Mouse (Mus musculus): ENCODE data around the gene Hnrnpa1. TPM values are rescaled to one million over a fixed set of nuclear protein-coding genes. Genes with fewer than 3 reads are reported as not detected.

The Hnrnpa1 gene
- polyA plus RNA-seq, 1 experiment from 2014 or later, result 591 TPM

MicroRNAs encoded within 50 kb of the gene (microRNA counts, 519-probe panel; counts per million panel counts)
- microRNA mmu-miR-148b, result 5,542 counts per million, percentile 89 among the panel's probes with 10 or more counts

Small RNA genes within 50 kb of the gene (microRNA-seq; reads per million reads assigned to microRNA genes)
- gene Mir148b, result 532 reads per million, percentile 68 among the genes with 10 or more reads in this experiment

Other genes starting within 250 kb of the Hnrnpa1 start
- gene Hoxc8, start 249.8 kb upstream of the Hnrnpa1 start, polyA plus RNA-seq (2016; fragmentation: Nextera tagmentation; extraction: Ambion mirVana), result 0.08 and 0.22 TPM in 2 replicates
- 0.17 and 0.19 TPM in 2 replicates for gene Hoxc6, start 242.2 kb upstream of the Hnrnpa1 start, polyA plus RNA-seq (2016; fragmentation: Nextera tagmentation; extraction: Ambion mirVana)
- gene Hoxc4, start 221.5 kb upstream of the Hnrnpa1 start, polyA plus RNA-seq (2016; fragmentation: Nextera tagmentation; extraction: Ambion mirVana), result 1.3 and 1.9 TPM in 2 replicates
- 6.7 and 7.8 TPM in 2 replicates for gene Smug1, start 73.3 kb upstream of the Hnrnpa1 start, polyA plus RNA-seq (2016; fragmentation: Nextera tagmentation; extraction: Ambion mirVana)
- gene Cbx5, start 616 bp upstream of the Hnrnpa1 start, polyA plus RNA-seq (2016; fragmentation: Nextera tagmentation; extraction: Ambion mirVana), result 84.2 and 84.5 TPM in 2 replicates
- 168 TPM in 2 replicates for gene Nfe2, start 18.0 kb downstream of the Hnrnpa1 start, polyA plus RNA-seq (2016; fragmentation: Nextera tagmentation; extraction: Ambion mirVana)
- gene Copz1, start 32.3 kb downstream of the Hnrnpa1 start, polyA plus RNA-seq (2016; fragmentation: Nextera tagmentation; extraction: Ambion mirVana), result 246 and 250 TPM in 2 replicates
- gene Gpr84, start 70.2 kb downstream of the Hnrnpa1 start, polyA plus RNA-seq (2016; fragmentation: Nextera tagmentation; extraction: Ambion mirVana), result 0.75 and 0.78 TPM in 2 replicates
- gene Zfp385a, start 99.7 kb downstream of the Hnrnpa1 start, polyA plus RNA-seq (2016; fragmentation: Nextera tagmentation; extraction: Ambion mirVana), result 7.7 and 8.2 TPM in 2 replicates
- gene Itga5, start 126.3 kb downstream of the Hnrnpa1 start, polyA plus RNA-seq (2016; fragmentation: Nextera tagmentation; extraction: Ambion mirVana), result 21.8 and 23.2 TPM in 2 replicates
- not detected in 2 replicates for gene Gtsf1, start 190.0 kb downstream of the Hnrnpa1 start, polyA plus RNA-seq (2016; fragmentation: Nextera tagmentation; extraction: Ambion mirVana)
- gene Gtsf2, start 208.0 kb downstream of the Hnrnpa1 start, polyA plus RNA-seq (2016; fragmentation: Nextera tagmentation; extraction: Ambion mirVana), result not detected in 2 replicates
- gene Nckap1l, start 213.4 kb downstream of the Hnrnpa1 start, polyA plus RNA-seq (2016; fragmentation: Nextera tagmentation; extraction: Ambion mirVana), result 7.8 and 9.1 TPM in 2 replicates

Measured in liver, embryonic 12.5 days (tissue).